Mouse (Mus musculus) thymus, adult 18-20 months (tissue): ENCODE results near the gene Cacng8.
A peak's percentile ranks its signal among the peaks of the same experiment; 100 is the strongest.

Source experiments
- DNase-seq, 2 experiments: peaks; one replicate each; pipeline ENCODE4 v3.0.0; 2022; ENCODE audit warnings: mixed read lengths in 2 of 2

Gene Cacng8

GRCm38 (mm10) chr7:3439984-3440383 lies 49.5 kb downstream of the Cacng8 start:
- no peak for DNase-seq

GRCm38 (mm10) chr7:3440526-3440925 lies 50.0 kb downstream of the Cacng8 start:
- no peak for DNase-seq

GRCm38 (mm10) chr7:3442476-3443062 lies 52.1 kb downstream of the Cacng8 start:
- DNase-seq = no peak

- DNase-seq = no peak
Observed at GRCm38 (mm10) chr7:3444678-3445077, 54.2 kb downstream of the Cacng8 start.

- DNase-seq = no peak
Observed at GRCm38 (mm10) chr7:3446584-3446983, 56.1 kb downstream of the Cacng8 start.

GRCm38 (mm10) chr7:3447026-3447425 lies 56.5 kb downstream of the Cacng8 start:
- no peak for DNase-seq

GRCm38 (mm10) chr7:3448737-3449454 lies 58.4 kb downstream of the Cacng8 start:
- DNase-seq = peak; percentile 31 to 39

- DNase-seq = no peak
Observed at GRCm38 (mm10) chr7:3450671-3451070, 60.2 kb downstream of the Cacng8 start.

- no peak for DNase-seq
Observed at GRCm38 (mm10) chr7:3451161-3451560, 60.7 kb downstream of the Cacng8 start.

GRCm38 (mm10) chr7:3452821-3453485 lies 62.5 kb downstream of the Cacng8 start:
- DNase-seq = no peak

GRCm38 (mm10) chr7:3453486-3454183 lies 63.2 kb downstream of the Cacng8 start:
- DNase-seq = no peak

GRCm38 (mm10) chr7:3457111-3457840 lies 66.8 kb downstream of the Cacng8 start:
- no peak for DNase-seq

GRCm38 (mm10) chr7:3457841-3458217 lies 67.3 kb downstream of the Cacng8 start:
- DNase-seq = no peak

GRCm38 (mm10) chr7:3460261-3460660 lies 69.8 kb downstream of the Cacng8 start:
- no peak for DNase-seq

GRCm38 (mm10) chr7:3463306-3463705 lies 72.8 kb downstream of the Cacng8 start:
- DNase-seq = no peak
